Mouse (Mus musculus) lung, postnatal 36 days (tissue): ENCODE results near the gene Rhd.
A peak's percentile ranks its signal among the peaks of the same experiment; 100 is the strongest.
"Not testable (repeated sequence)": the region's sequence is repeated elsewhere in the genome, so short reads cannot be mapped to it uniquely, and the experiment has no call there.

Experiments
- DNase-seq: peaks from one replicate; pipeline ENCODE4 v3.0.0; 2022; ENCODE audit warnings: mixed read lengths

Rhd gene

GRCm38 (mm10) chr4:134863937-134864729 is at the start of gene Rhd:
Gene Rhd, plus strand, starts transcription at chr4:134864536.
- DNase-seq, result no peak

GRCm38 (mm10) chr4:134817706-134818105 is 46.6 kb upstream of the Rhd start:
- no peak for DNase-seq

GRCm38 (mm10) chr4:134821061-134821460 is 43.3 kb upstream of the Rhd start:
- DNase-seq, result no peak

GRCm38 (mm10) chr4:134823560-134823959 is 40.8 kb upstream of the Rhd start:
- DNase-seq, result peak; percentile 44

- DNase-seq, result not testable (repeated sequence)
These were observed 38.5 kb upstream of the Rhd start for GRCm38 (mm10) chr4:134825864-134826263.

- DNase-seq, result no peak
These were observed 38.0 kb upstream of the Rhd start for GRCm38 (mm10) chr4:134826348-134826747.

GRCm38 (mm10) chr4:134827806-134828205 is 36.5 kb upstream of the Rhd start:
- DNase-seq, result peak; percentile 71

GRCm38 (mm10) chr4:134831934-134832333 is 32.4 kb upstream of the Rhd start:
- no peak for DNase-seq

GRCm38 (mm10) chr4:134835486-134835885 is 28.9 kb upstream of the Rhd start:
- DNase-seq, result no peak

GRCm38 (mm10) chr4:134838221-134838620 is 26.1 kb upstream of the Rhd start:
- peak; percentile 53 for DNase-seq

GRCm38 (mm10) chr4:134838706-134839105 is 25.6 kb upstream of the Rhd start:
- DNase-seq, result not testable (repeated sequence)

- DNase-seq, result no peak
These were observed 24.1 kb upstream of the Rhd start for GRCm38 (mm10) chr4:134840231-134840630.

- DNase-seq, result peak; percentile 26
These were observed 20.8 kb upstream of the Rhd start for GRCm38 (mm10) chr4:134843566-134843965.

- peak; percentile 77 for DNase-seq
These were observed 16.7 kb upstream of the Rhd start for GRCm38 (mm10) chr4:134847587-134847986.

GRCm38 (mm10) chr4:134850551-134850950 is 13.8 kb upstream of the Rhd start:
- no peak for DNase-seq

GRCm38 (mm10) chr4:134851236-134851635 is 13.1 kb upstream of the Rhd start:
- no peak for DNase-seq

- DNase-seq, result peak; percentile 11
These were observed 12.5 kb upstream of the Rhd start for GRCm38 (mm10) chr4:134851876-134852275.

- DNase-seq, result peak; percentile 13
These were observed 11.7 kb upstream of the Rhd start for GRCm38 (mm10) chr4:134852438-134853255.

- DNase-seq, result peak; percentile 100
These were observed 11.1 kb upstream of the Rhd start, which contains the start of gene Maco1 for GRCm38 (mm10) chr4:134853259-134853636. Gene Maco1, minus strand, starts transcription at chr4:134853345.

- DNase-seq, result peak; percentile 93
These were observed 10.5 kb upstream of the Rhd start for GRCm38 (mm10) chr4:134853637-134854485.

GRCm38 (mm10) chr4:134855371-134855770 is 9.0 kb upstream of the Rhd start:
- DNase-seq, result peak; percentile 56

GRCm38 (mm10) chr4:134856056-134856455 is 8.3 kb upstream of the Rhd start:
- no peak for DNase-seq

GRCm38 (mm10) chr4:134856501-134856900 is 7.8 kb upstream of the Rhd start:
- no peak for DNase-seq
